Comparison of ENCODE assay signal across 8 mouse cellular contexts in the genomic region with DNA sequence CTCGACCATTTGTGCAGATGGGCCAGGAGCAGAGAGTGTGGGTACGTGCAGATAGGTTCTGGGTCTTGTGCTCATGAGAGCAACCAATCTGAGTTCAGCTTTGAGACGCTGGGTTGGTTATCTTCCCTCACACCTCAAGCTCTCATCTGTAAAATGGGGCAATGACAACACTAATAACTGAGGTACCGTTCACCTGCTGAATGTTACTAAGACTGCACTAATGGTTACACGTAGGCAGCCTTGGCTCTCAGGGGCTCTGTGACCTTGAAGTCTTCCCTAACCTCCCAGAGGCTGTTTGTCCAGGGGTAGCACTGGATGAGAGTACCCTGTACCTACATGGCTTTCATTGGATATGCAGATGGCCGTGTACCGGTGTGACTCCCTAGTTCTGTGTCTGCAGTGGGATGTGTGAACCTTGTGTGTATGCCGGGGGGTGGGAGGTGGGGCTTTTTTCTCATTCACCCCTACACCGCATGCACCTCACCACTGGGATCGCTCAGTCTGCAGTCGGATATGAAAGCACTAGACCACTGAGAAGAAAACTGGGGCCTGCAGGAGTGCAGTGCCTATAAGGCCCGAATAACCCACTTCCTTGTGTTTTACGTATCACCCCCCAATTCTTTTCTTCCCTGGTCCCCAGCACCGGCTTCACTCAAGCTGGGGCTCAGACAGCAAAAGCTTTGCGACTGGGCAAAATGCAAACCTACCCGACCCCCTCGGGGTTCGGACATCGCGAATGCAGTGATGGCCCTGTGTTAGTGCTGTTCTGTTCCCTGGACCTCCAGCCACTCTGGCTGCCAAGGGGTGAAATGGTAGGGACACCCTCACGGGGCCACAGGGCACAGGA. TPM values are rescaled to one million over a fixed set of nuclear protein-coding genes. Genes with fewer than 3 reads are reported as not detected.
DNase-seq lines count a peak whose midpoint lies in the region; ATAC-seq and TF ChIP-seq lines count a peak whose summit lies in the region.

No protein-coding gene starts in this region.

- no peak; the same call in 1 of the 2 replicates for TF ChIP-seq CTCF in layer of hippocampus, adult 2 months (conservative IDR thresholded peaks at IDR 0.05)

- H3K27ac ChIP-seq in layer of hippocampus, adult 2 months, result peak overlapping the region; percentile 98
- peak overlapping the region; percentile 94 for H3K27ac ChIP-seq in hindbrain, embryonic 13.5 days
- peak overlapping the region; percentile 89 for H3K27ac ChIP-seq in midbrain, embryonic 12.5 days (replicated peaks)

- peak overlapping the region; percentile 97 for H3K9ac ChIP-seq in hindbrain, embryonic 13.5 days
- peak overlapping the region; percentile 93 for H3K9ac ChIP-seq in midbrain, embryonic 12.5 days (replicated peaks)

- H3K4me3 ChIP-seq in layer of hippocampus, adult 2 months, result peak overlapping the region; percentile 93
- peak overlapping the region; percentile 99 for H3K4me3 ChIP-seq in hindbrain, embryonic 13.5 days
- H3K4me3 ChIP-seq in midbrain, embryonic 12.5 days, result peak overlapping the region; percentile 95

- no peak; the same call in 1 of the 2 replicates for ATAC-seq in hindbrain, embryonic 13.5 days (ENCODE audit: low FRiP score)
- ATAC-seq in midbrain, embryonic 12.5 days (ENCODE audit: low FRiP score, low read depth), result no peak; the same call in 1 of the 2 replicates

- H3K9me3 ChIP-seq in hindbrain, embryonic 13.5 days, result no peaks in the 10 kb centered on the region
- no peaks in the 10 kb centered on the region for H3K9me3 ChIP-seq in midbrain, embryonic 12.5 days

- H3K4me1 ChIP-seq in hindbrain, embryonic 13.5 days (replicated peaks), result peaks cover 50% of the 10 kb centered on the region
- H3K4me1 ChIP-seq in midbrain, embryonic 12.5 days, result peaks cover 36% of the 10 kb centered on the region

- no peaks in the 10 kb centered on the region for H3K27me3 ChIP-seq in hindbrain, embryonic 13.5 days
- no peaks in the 10 kb centered on the region; the same call in 1 of the 2 replicates for H3K27me3 ChIP-seq in midbrain, embryonic 12.5 days

- peaks cover 2% of the 10 kb centered on the region; the same call in 1 of the 2 replicates for H3K36me3 ChIP-seq in hindbrain, embryonic 13.5 days
- no peaks in the 10 kb centered on the region for H3K36me3 ChIP-seq in midbrain, embryonic 12.5 days

- peak overlapping the region; percentile 95 for H3K4me2 ChIP-seq in hindbrain, embryonic 13.5 days
- H3K4me2 ChIP-seq in midbrain, embryonic 12.5 days (replicated peaks), result peak overlapping the region; percentile 97

- DNase-seq in layer of hippocampus, adult 2 months (ENCODE audit: low spot score in 2 of 2), result no peak
- DNase-seq in layer of hippocampus, adult 9-10 months (ENCODE audit: low spot score), result no peak
- DNase-seq in c-Kit-positive CD71-positive TER-119-positive erythroid progenitor cells, embryonic 14.5 days (ENCODE audit: low spot score), result peak; percentile 29
- no peak for DNase-seq in ovary, postnatal 14 days (ENCODE audit: low spot score)
- no peak for DNase-seq in layer of hippocampus, postnatal 36 days
- DNase-seq in testis, postnatal 10 days (ENCODE audit: low spot score), result no peak

- 16% methylated on average over 21 of the region's 21 CpGs for WGBS in hindbrain, embryonic 13.5 days
- WGBS in midbrain, embryonic 12.5 days, result 17% methylated on average over 21 of the region's 21 CpGs

RNA-seq across cellular contexts. Expression of a gene that starts 0.8 kb away (rescaled TPM):
- total RNA-seq in layer of hippocampus, adult 2 months (2021), result 100 to 1,000 TPM; 153 to 160 TPM
- polyA plus RNA-seq in hindbrain, embryonic 13.5 days (2015; fragmentation: Nextera tagmentation; extraction: Ambion mirVana), result 86.8 and 87.6 TPM in 2 replicates
- polyA plus RNA-seq in midbrain, embryonic 12.5 days (2016; fragmentation: Nextera tagmentation; extraction: Ambion mirVana), result 109 and 110 TPM in 2 replicates
- 100 to 1,000 TPM; 157 to 161 TPM for total RNA-seq in layer of hippocampus, postnatal 36 days (2021)

RNA-seq across cellular contexts. Expression of a gene that starts 8.3 kb away (rescaled TPM):
- under 1 TPM; 0.33 to 0.44 TPM for total RNA-seq in layer of hippocampus, adult 2 months (2021)
- 0.08 and 0.14 TPM in 2 replicates for polyA plus RNA-seq in hindbrain, embryonic 13.5 days (2015; fragmentation: Nextera tagmentation; extraction: Ambion mirVana)
- 0.04 and 0.10 TPM in 2 replicates for polyA plus RNA-seq in midbrain, embryonic 12.5 days (2016; fragmentation: Nextera tagmentation; extraction: Ambion mirVana)
- under 1 TPM in 1 of 2 experiments, not detected in 1; 0.22 TPM for total RNA-seq in layer of hippocampus, postnatal 36 days (2021)

RNA-seq across cellular contexts. Expression of a gene that starts 56.7 kb away (rescaled TPM):
- 100 to 1,000 TPM; 146 to 150 TPM for total RNA-seq in layer of hippocampus, adult 2 months (2021)
- 6.5 and 6.9 TPM in 2 replicates for polyA plus RNA-seq in hindbrain, embryonic 13.5 days (2015; fragmentation: Nextera tagmentation; extraction: Ambion mirVana)
- polyA plus RNA-seq in midbrain, embryonic 12.5 days (2016; fragmentation: Nextera tagmentation; extraction: Ambion mirVana), result 12.6 and 16.7 TPM in 2 replicates
- 100 to 1,000 TPM; 135 to 142 TPM for total RNA-seq in layer of hippocampus, postnatal 36 days (2021)
